Mouse (Mus musculus) urinary bladder, postnatal 10 days (tissue): ENCODE results near the gene Gm20498.

Experiments
- DNase-seq: peaks from one replicate; pipeline ENCODE4 v3.0.0; 2022; ENCODE audit warnings: low spot score

Gm20498 gene

DNA sequence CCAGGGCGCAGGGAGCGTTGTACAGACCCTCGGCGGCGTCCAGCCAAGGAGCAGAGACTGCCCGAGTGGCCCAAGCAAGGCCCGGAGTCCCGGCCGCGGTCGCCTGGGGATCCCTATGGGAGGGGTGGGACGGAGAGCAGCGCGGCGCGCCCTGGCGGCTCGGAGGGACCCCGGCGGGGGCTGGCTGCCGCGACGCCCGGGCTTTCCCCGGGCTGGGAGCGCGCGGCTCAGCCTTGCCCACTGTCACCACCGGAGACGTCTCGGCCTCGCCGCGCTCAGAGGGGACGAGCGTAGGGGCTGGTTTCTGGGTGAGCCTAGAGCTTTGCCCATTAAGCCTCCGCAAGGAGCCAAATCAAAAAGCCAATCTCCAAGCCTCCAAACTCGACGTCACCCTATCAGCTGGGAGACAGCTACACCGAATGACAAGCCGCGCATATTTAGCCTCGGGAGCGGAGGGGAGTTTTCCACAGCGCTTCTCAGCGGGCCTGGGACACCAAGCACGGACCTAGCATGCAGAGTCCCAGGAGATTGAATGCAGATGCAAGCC, 199.8 kb downstream of the Gm20498 start, which contains the start of gene Slc8a3:
Gene Slc8a3 (minus strand): TSS at position 306 of the 547 bp plus-strand sequence.
- no peak for DNase-seq

DNA sequence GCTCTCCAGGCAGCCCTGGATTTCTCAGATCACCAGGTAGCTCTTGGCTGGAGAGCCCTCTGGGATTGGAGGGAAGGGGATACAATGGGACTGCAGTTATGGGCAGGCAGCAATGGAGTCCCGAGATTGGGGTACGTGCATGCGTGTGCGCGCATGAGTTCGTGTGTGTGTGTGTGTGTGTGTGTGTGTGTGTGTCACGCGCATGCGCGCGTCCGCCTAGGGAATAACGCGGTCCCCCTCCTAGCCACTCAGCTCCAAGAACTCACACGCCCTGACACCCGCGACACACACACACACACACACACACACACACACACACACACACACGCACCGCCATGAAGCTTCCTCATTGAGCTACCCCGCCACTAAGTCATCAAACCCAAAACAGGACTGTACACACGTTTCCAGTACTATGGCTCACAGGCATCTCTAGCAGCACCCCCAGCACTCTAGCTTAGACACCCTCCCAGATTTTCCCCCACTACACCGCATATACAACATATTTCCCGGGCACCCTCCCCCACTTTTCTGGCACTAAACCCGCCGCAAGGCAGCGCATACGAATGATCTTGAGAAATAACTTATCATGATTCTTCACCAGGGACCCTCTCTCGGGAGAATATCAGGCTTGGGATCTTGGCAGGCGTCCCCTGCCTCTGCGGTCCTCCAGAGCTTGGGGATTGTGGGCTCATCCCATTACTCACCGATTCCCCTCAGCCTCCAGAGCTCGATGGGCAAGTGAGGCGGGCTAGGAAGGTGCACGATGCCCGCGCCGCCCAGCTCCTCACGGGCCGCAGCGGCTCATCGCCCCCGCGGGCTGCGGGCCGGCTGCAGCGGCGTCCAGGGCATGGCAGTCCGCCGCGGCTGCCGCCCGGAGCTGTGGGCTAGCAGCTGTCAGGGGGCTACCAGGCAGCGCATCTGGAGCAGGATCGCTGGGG, 200.5 kb downstream of the Gm20498 start:
- no peak for DNase-seq

DNA sequence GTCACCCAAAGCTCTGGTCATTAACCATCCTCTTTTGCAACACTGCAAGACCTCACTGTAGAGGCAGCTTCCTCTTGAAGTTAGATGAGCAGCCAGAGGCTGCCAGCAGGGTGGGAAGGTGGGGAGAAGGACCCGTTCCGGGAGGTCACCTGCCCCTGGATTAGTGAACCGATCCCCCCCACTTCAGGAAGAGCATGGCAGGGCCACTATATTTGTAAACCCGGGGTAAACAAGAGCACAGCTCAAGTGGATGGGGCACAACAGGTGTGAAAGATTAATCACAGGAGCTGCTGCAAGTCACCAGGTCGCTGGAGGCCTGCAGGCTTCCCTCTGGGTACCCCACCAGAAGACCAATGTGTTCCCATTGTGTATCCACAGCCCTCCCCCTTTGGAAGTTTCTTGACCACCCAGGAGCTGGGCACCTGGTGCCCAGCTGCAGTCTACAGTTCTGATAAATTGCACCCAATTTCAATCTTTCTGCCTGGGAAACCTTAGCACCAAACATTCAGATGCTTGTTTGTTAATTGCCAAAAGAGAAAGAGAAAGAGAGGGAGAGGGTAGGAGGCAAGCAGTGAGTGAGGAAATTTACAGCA, 201.6 kb downstream of the Gm20498 start:
- DNase-seq, result no peak

DNA sequence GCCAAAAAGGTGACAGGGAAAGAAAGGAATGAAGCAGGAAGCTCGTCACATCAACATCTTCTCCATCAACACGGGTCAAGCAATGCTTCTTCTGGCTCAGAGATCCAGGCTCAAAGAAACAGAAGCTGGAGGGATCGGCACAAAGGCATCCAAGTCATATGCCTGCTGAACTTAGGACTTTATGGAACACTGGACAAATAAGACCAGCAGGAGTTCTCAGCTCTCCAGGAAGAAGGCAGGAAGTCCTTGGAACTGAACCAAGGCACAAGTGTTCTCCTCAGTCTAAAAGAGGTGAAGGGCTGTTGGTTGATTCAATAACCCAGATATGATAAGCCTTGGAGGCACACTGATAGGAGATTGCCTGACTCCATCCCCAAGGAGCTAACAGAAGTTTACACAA, 207.7 kb downstream of the Gm20498 start:
- DNase-seq, result no peak

DNA sequence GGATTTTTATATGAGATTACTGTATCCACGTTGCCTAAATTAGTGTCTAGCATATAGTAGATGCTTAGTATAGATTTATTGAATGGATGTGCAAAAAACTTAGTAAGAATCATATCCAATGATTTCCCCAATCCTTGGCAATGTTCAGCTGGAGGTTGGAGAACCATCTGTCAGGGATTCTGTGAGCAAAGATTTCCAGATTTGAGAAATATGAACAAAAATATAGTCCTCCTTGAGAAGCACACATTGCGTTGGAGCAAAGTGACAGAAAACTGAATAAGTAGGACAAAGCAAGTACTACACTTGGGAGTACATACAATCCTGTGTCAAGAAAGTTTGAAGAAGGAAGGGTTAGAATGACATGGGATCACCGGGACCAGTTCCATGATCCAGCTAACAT, 208.6 kb downstream of the Gm20498 start:
- no peak for DNase-seq

DNA sequence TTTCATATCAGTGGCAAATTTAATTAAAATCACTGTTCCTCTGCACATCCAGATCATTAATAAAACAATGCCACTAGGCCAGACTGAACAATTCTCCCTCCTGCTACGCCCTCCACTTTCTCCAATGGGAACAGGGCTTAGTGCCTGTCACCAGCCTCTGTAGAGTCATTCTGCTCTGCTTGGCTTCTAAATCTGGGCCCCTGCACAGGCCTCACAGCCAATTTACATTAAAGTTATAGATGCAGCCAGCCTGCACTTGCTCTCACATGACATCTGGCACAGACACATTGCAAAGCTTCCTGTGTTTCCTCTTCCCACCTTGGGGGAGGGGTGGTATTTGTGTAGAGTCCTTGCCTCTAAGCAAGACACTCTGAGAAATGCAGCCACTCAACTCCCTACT, 211.7 kb downstream of the Gm20498 start:
- no peak for DNase-seq

DNA sequence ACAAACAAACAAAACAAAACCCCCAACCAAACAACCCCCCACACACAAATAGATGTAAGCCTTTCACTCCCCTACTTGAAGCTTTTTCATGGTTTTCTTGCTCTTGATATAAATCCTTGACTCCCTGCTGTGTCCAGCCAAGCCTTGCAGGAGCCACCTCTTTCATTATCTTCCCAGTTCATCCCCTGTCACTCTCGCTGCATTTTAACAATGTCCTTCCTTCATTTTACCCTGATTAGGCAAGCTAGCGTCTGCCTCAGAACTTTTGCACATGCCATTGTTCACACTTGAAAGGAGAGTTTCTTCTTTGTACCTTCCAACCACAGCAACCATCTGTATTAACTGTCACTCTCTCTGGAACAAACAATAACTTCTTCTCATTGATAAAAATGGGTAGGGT, 214.9 kb downstream of the Gm20498 start:
- DNase-seq, result no peak

DNA sequence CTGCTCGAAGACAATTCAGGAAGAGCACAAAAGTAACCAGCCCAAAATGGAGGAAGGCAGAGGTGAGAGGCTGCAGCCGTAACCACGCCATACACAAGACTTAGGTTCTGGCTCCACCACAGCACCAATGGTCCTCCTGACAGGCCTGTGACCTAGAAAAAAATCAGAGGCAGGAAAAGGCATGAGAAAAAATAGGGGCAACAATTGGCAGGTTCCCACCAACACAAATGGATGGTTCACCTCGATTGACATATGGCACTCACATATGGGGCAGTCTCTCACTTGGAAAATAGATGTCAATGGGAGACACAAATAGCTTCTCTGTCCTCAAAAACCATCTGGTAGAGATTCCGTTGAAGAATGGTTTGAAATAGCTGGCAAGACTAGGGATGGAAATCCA, 216.8 kb downstream of the Gm20498 start:
- no peak for DNase-seq
